Mouse (Mus musculus): ENCODE measurements around the gene Kcnq1.

Kcnq1 gene

DNA sequence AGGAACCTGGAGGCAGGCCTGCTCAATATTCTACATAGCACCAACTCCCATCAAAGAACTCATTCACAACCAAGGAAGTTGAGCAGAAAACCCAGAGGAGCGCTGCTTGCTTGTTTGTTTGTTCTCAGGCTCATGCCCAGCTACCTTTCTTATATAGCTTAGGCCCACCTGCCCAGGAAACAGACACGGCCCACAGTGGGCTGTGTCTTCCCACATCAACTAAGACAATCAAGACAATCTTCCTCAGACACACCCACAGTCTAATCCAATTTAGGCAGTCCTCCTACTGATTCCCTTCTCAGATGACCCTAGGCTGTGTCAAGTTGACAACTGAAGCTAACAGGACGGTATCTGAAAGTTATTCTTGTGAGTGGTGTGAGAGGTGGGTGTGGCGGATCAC, at the start of gene Kcnq1:
Kcnq1 (plus strand) TSS at position 301 of the 400 bp plus-strand sequence.
- H3K27me3 ChIP-seq (ENCODE audit: control insufficient read depth, insufficient read depth, low read length, poor library complexity, severe bottlenecking) = peaks cover 1% of the 10 kb centered on the region; the same call in 1 of the 2 replicates
- no peak for DNase-seq (ENCODE audit: low read depth, low spot score)
- no peaks in the 10 kb centered on the region for H3K36me3 ChIP-seq (ENCODE audit: control insufficient read depth, insufficient read depth, low read length, poor library complexity, severe bottlenecking)

DNA sequence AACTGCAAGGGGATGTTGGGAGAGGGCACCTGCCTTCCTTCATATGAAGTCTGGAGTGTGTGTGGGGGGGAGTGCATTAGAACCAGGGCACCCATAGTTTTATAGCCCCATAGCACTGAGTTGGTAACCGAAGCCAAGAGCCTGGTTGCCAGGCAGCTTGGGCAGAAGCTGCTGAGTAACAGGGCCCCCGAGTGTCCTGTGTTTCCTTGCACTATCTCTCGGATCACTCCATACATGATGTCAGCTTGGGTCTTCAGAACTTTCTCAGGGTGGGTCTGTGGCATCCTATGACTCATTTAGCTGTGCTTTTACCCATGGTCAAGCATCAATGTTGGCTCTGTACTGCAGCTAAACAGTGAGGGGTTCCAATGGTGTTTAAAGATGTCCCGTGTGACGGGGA, 49.1 kb upstream of the Kcnq1 start:
- DNase-seq (ENCODE audit: low read depth, low spot score) = no peak
- H3K36me3 ChIP-seq (ENCODE audit: control insufficient read depth, insufficient read depth, low read length, poor library complexity, severe bottlenecking) = peaks cover under 1% of the 10 kb centered on the region
- no peaks in the 10 kb centered on the region for H3K27me3 ChIP-seq (ENCODE audit: control insufficient read depth, insufficient read depth, low read length, poor library complexity, severe bottlenecking)

- H3K36me3 ChIP-seq (ENCODE audit: control insufficient read depth, insufficient read depth, low read length, poor library complexity, severe bottlenecking) = peaks cover 2% of the 10 kb centered on the region
- DNase-seq (ENCODE audit: low read depth, low spot score) = no peak
- H3K27me3 ChIP-seq (ENCODE audit: control insufficient read depth, insufficient read depth, low read length, poor library complexity, severe bottlenecking) = no peaks in the 10 kb centered on the region
Measured at GRCm38 (mm10) chr7:143057667-143058220, 48.4 kb upstream of the Kcnq1 start.

DNA sequence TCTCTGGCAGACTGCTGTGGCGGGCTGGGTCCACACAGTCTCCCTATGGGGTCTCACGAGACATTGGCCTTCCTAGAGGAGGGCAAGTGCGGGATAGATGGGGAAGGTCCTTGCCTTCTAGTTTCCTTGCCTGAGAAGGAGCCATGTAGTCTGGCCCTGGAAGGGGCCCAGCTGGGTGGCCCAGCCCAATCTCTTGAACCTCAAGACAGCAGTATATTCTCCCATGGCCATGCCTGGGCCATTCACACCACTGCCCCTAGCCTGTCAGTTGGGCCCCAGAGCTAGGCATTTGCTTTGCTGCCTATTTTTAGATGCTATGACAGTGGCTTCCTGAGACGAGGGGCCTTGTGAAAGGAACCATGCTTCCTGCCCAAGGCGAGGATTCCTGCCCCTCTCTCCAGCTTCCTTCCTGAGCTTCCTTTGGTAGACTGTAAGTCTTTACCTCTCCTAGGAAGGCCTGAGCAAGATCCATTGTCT, 47.9 kb upstream of the Kcnq1 start:
- DNase-seq (ENCODE audit: low read depth, low spot score) = no peak
- Histone ChIP-seq H3K36me3 (ENCODE audit: control insufficient read depth, insufficient read depth, low read length, poor library complexity, severe bottlenecking) (peaks cover 5% of the 10 kb centered on the region), H3K27me3 (ENCODE audit: control insufficient read depth, insufficient read depth, low read length, poor library complexity, severe bottlenecking) (no peaks in the 10 kb centered on the region)

DNA sequence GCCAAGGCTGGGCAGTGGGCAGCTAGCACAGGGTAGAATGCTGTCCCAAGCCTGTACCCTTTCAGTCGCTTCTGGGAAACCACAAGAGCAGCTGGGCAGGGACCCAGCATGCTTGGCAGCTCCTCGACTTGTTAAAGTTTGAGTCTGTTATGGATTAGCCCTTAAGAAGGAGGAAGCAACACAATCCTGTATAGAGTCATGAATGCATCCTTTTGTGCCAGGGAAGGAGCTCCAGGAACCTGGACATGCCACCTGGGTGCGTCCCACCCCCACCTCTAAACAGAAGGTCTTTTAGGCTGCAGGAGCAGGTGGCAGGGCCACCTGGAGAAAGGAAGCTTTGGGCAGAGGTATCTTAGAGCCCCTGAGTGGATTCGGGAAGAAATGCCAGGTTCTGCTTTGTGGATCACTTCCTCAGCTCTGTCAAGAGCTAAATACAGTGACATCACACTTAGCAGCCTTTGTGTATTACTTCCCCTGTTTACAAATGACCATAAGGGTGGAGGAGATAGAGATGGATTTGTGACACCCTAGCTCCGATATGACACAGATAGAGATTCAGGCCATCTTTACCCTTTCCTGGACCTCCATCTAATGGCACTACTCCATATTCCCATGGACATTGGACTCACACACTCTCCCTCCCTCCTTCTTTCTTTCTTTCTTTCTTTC, 46.8 kb upstream of the Kcnq1 start:
- H3K36me3 ChIP-seq (ENCODE audit: control insufficient read depth, insufficient read depth, low read length, poor library complexity, severe bottlenecking) = peaks cover 5% of the 10 kb centered on the region
- no peak for DNase-seq (ENCODE audit: low read depth, low spot score)
- H3K27me3 ChIP-seq (ENCODE audit: control insufficient read depth, insufficient read depth, low read length, poor library complexity, severe bottlenecking) = no peaks in the 10 kb centered on the region

DNA sequence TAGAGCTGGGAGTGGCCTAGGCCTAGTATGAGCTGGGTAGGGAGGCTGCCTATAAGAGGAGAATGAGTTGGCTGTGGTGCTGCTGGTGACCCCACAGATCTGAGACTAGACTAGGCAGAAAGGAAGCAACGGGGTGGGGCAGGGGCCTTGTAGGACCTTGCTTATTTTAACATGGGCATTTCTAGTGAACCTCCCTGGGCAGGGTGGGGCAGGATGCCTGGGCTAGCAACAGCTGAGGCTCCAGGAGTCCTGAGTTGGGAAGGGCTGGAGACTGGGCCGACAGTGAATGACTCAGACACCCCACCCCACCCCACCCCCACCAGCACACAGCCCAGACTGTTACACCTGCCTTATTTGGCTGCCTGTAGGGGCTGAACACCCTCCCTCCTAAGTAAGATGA, 43.5 kb upstream of the Kcnq1 start:
- DNase-seq (ENCODE audit: low read depth, low spot score) = no peak
- peaks cover 8% of the 10 kb centered on the region for H3K36me3 ChIP-seq (ENCODE audit: control insufficient read depth, insufficient read depth, low read length, poor library complexity, severe bottlenecking)
- H3K27me3 ChIP-seq (ENCODE audit: control insufficient read depth, insufficient read depth, low read length, poor library complexity, severe bottlenecking) = no peaks in the 10 kb centered on the region

DNA sequence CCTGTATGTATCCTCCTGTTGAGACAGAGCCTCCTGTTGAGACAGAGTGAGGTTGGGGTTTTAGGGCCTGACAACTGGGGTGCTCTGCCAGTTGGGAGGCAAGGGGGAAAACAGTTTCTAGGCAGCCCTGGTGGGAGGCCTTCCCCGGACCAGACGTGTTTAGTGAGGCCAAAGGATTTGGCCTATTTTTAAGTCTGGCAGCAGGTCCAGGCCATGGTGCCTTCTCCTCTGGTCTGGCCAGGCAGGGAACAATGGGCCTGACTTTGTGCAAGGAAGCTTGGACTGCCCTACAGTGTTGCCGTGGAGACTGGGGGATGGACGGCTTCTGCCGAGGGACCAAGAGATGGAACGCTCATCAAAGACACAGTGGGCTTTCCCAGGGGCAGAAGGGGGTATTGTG, 41.9 kb upstream of the Kcnq1 start:
- Histone ChIP-seq H3K27me3 (ENCODE audit: control insufficient read depth, insufficient read depth, low read length, poor library complexity, severe bottlenecking) (no peaks in the 10 kb centered on the region), H3K36me3 (ENCODE audit: control insufficient read depth, insufficient read depth, low read length, poor library complexity, severe bottlenecking) (peaks cover 8% of the 10 kb centered on the region)
- DNase-seq (ENCODE audit: low read depth, low spot score) = no peak

GRCm38 (mm10) chr7:143065692-143066091, 40.5 kb upstream of the Kcnq1 start:
- H3K27me3 ChIP-seq (ENCODE audit: control insufficient read depth, insufficient read depth, low read length, poor library complexity, severe bottlenecking) = no peaks in the 10 kb centered on the region
- no peak for DNase-seq (ENCODE audit: low read depth, low spot score)
- peaks cover 8% of the 10 kb centered on the region for H3K36me3 ChIP-seq (ENCODE audit: control insufficient read depth, insufficient read depth, low read length, poor library complexity, severe bottlenecking)

DNA sequence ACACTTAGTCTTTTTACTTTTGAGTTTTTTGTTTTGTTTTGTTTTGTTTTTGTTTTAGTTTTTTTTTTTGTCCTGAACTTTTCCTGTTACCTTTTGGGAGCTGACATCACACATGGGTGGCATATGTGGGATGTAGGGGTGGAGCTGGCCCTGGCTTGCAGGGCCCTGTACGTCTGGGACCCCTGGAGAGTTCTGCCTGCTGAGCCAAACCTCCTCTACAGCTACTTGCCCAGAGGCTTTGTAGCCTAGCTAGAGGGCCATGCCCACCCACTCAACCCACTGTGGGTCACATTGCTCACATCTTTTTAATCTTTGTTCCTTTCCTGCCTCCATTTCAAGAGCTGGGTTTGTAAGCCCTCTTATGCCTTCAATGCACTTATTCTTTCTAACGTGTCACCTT, 38.7 kb upstream of the Kcnq1 start:
- H3K36me3 ChIP-seq (ENCODE audit: control insufficient read depth, insufficient read depth, low read length, poor library complexity, severe bottlenecking) = peaks cover 7% of the 10 kb centered on the region
- DNase-seq (ENCODE audit: low read depth, low spot score) = no peak
- H3K27me3 ChIP-seq (ENCODE audit: control insufficient read depth, insufficient read depth, low read length, poor library complexity, severe bottlenecking) = no peaks in the 10 kb centered on the region

- no peak for DNase-seq (ENCODE audit: low read depth, low spot score)
- no peaks in the 10 kb centered on the region for H3K27me3 ChIP-seq (ENCODE audit: control insufficient read depth, insufficient read depth, low read length, poor library complexity, severe bottlenecking)
- peaks cover 6% of the 10 kb centered on the region for H3K36me3 ChIP-seq (ENCODE audit: control insufficient read depth, insufficient read depth, low read length, poor library complexity, severe bottlenecking)
Measured at GRCm38 (mm10) chr7:143067897-143068296, 38.3 kb upstream of the Kcnq1 start.

GRCm38 (mm10) chr7:143068316-143068881, 37.8 kb upstream of the Kcnq1 start:
- DNase-seq (ENCODE audit: low read depth, low spot score) = no peak
- H3K27me3 ChIP-seq (ENCODE audit: control insufficient read depth, insufficient read depth, low read length, poor library complexity, severe bottlenecking) = no peaks in the 10 kb centered on the region

DNA sequence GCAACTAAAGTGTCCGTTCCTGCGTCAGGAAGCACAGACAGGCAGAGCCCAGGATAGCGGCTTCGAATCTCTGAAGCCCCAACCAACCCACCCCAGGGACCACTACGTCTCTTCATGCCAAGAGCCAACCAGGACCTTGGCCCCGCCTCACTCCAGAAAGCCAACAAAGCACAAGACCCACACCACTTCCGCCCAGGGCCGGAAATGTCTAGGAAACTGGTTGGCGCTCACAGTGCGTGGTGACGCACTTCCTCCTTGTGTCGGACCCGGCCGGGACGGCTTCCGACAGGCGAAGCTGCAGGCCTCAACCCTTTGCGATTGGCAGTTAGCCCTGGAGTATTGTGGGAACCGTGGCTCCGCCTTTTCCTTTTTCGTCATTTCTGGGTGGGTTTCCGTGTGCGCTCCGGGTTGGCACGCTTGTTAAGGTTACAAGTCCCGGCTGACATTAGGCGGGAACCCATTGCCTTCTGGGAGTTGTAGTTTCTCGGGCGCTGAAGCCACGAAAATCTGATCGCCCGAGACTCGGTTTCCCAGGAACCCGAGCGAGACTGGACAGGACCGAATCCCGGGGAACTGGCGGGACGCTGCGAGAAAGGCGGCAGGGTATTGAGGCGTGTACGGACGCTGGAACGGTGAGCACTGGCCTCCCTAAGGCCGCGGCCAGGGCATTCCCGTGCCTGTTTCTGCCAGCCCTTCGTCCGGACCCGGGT, 37.1 kb upstream of the Kcnq1 start, which contains the start of gene Tssc4:
Tssc4 (plus strand) TSS at position 368 of the 710 bp plus-strand sequence.
- H3K27me3 ChIP-seq (ENCODE audit: control insufficient read depth, insufficient read depth, low read length, poor library complexity, severe bottlenecking) = no peaks in the 10 kb centered on the region
- peak; percentile 99 for DNase-seq (ENCODE audit: low read depth, low spot score)
- peaks cover 3% of the 10 kb centered on the region for H3K36me3 ChIP-seq (ENCODE audit: control insufficient read depth, insufficient read depth, low read length, poor library complexity, severe bottlenecking)

More at GRCm38 (mm10) chr7:143068316-143068881, 37.8 kb upstream of the Kcnq1 start:
- peaks cover 3% of the 10 kb centered on the region for H3K36me3 ChIP-seq (ENCODE audit: control insufficient read depth, insufficient read depth, low read length, poor library complexity, severe bottlenecking)

DNA sequence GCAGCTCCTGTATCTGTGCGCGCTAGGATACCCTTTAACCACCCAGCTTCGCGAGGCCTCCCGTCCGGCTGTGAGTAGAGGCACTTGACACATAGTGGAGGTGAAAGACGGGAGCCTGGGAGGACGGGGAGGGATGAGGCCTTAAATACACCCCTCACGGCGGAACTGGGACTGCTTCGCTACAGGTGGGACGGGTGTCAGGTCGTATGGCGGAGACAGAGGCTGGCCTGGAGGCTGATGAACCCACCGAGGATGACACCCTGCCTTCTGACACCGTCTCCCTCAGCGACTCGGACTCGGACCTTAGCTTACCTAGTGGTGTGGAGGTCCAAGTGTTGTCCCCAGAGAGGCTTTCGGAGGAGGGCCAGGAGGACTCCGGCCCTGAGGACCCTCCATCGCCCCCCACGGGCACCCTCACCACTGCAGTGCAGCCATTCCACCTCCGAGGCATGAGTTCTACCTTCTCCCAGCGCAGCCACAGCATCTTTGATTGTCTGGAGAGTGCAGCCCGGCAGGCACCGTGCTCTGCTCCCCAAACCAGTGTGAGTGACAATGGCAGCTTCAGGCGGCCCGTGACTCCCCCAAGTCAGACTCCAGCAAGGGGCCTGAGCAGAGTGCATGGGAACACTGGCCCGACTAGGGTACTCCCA, 36.3 kb upstream of the Kcnq1 start:
- no peaks in the 10 kb centered on the region for H3K27me3 ChIP-seq (ENCODE audit: control insufficient read depth, insufficient read depth, low read length, poor library complexity, severe bottlenecking)
- no peak for DNase-seq (ENCODE audit: low read depth, low spot score)
- H3K36me3 ChIP-seq (ENCODE audit: control insufficient read depth, insufficient read depth, low read length, poor library complexity, severe bottlenecking) = peaks cover 3% of the 10 kb centered on the region

- no peaks in the 10 kb centered on the region; the same call in 1 of the 2 replicates for H3K36me3 ChIP-seq (ENCODE audit: control insufficient read depth, insufficient read depth, low read length, poor library complexity, severe bottlenecking)
- no peaks in the 10 kb centered on the region for H3K27me3 ChIP-seq (ENCODE audit: control insufficient read depth, insufficient read depth, low read length, poor library complexity, severe bottlenecking)
- no peak for DNase-seq (ENCODE audit: low read depth, low spot score)
Measured at GRCm38 (mm10) chr7:143070506-143071070, 35.6 kb upstream of the Kcnq1 start.
